Mouse (Mus musculus) small intestine, adult 2 months (tissue): ENCODE measurements around the gene Npsr1. TPM values are rescaled to one million over a fixed set of nuclear protein-coding genes. Genes with fewer than 3 reads are reported as not detected.

Experiments used
- H3K27ac ChIP-seq: fragments of 200-500 bp; 2 replicates; pipeline ENCODE4 v1.5.1; 2012; ENCODE audit warnings: low read depth, low read length, control low read depth, inconsistent platforms; ENCODE audit not compliant: insufficient read depth
- H3K27me3 ChIP-seq: fragments of 200-500 bp; 2 replicates; pipeline ENCODE4 v1.6.1; 2012; ENCODE audit warnings: mild to moderate bottlenecking, moderate library complexity, low read length, inconsistent platforms; ENCODE audit not compliant: control insufficient read depth, insufficient read depth
- H3K36me3 ChIP-seq: fragments of 200-500 bp; 2 replicates; pipeline ENCODE4 v1.6.1; 2012; ENCODE audit warnings: mild to moderate bottlenecking, low read length, control low read depth, inconsistent platforms; ENCODE audit not compliant: control insufficient read depth, insufficient read depth
- H3K4me1 ChIP-seq: fragments of 200-500 bp; 2 replicates; pipeline ENCODE4 v1.6.1; 2012; ENCODE audit warnings: low read length, inconsistent platforms, mixed read lengths; ENCODE audit not compliant: control insufficient read depth, insufficient read depth, insufficient read length
- H3K4me3 ChIP-seq: fragments of 200-500 bp; 2 replicates; pipeline ENCODE4 v1.5.1; 2012; ENCODE audit warnings: low read depth, mild to moderate bottlenecking, control low read depth, inconsistent platforms, low read length, moderate library complexity
- CTCF ChIP-seq: fragments of 200-500 bp; IDR thresholded peaks from 2 replicates; pipeline ENCODE4 v1.5.1; 2012; ENCODE audit warnings: low read depth, mild to moderate bottlenecking, control low read depth, inconsistent platforms, low read length, moderate library complexity, mixed read lengths; ENCODE audit not compliant: insufficient replicate concordance, insufficient read length; ENCODE audit errors: extremely low read depth
- POLR2A ChIP-seq: fragments of 200-500 bp; IDR thresholded peaks from 2 replicates; pipeline ENCODE4 v1.6.1; 2012; ENCODE audit warnings: low read depth, mild to moderate bottlenecking, control low read depth, inconsistent platforms, low read length, moderate library complexity
- WGBS: fragments of 180-500 bp; shearing (Covaris S2); methylation state at CpG from one replicate; pipeline ENCODE4 v1.1.7; 2018; 5-methylcytosine and 5-hydroxymethylcytosine counted together
- polyA plus RNA-seq: library from polyadenylated mRNA; depleted of rRNA; stranded (reverse); fragments of >200 nt; gene quantifications from 2 replicates; pipeline ENCODE4 v1.2.3, GENCODE M21; 2012

The Npsr1 gene
- polyA plus RNA-seq, 1 experiment: not detected

GRCm38 (mm10) chr9:24119423-24119822 is 21.6 kb downstream of the Npsr1 start:
- 45% methylated on average over 4 of the region's 4 CpGs for WGBS
- Histone ChIP-seq H3K4me3 (no peak overlapping the region), H3K27me3 (no peaks in the 10 kb centered on the region), H3K4me1 (no peaks in the 10 kb centered on the region), H3K27ac (no peak overlapping the region), H3K36me3 (no peaks in the 10 kb centered on the region)
- no peak for TF ChIP-seq POLR2A
- TF ChIP-seq CTCF: no peak

DNA sequence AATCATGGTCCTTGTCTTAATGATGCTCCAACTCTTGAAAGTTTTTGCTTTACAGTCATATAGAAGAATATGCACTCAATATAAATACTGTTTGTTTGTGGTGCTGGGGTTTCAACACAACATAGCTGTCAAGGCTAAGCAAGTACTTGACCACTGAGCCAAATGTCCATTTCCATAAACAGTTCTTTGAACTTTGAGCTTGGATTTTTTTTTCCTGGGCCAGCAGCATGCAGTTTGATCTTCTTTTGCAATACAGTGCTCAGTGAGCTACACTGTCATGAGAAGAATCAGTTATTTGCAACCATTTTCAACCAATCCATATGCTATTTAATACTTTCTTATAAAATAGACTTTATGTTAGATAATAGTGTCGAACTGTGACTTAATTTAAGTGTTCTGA is 35.3 kb downstream of the Npsr1 start:
- Histone ChIP-seq H3K4me3 (no peak overlapping the region), H3K27me3 (no peaks in the 10 kb centered on the region), H3K27ac (no peak overlapping the region), H3K36me3 (no peaks in the 10 kb centered on the region), H3K4me1 (no peaks in the 10 kb centered on the region)
- WGBS: 80% methylated on average over 1 of the region's 1 CpGs
- no peak for TF ChIP-seq CTCF
- no peak for TF ChIP-seq POLR2A

DNA sequence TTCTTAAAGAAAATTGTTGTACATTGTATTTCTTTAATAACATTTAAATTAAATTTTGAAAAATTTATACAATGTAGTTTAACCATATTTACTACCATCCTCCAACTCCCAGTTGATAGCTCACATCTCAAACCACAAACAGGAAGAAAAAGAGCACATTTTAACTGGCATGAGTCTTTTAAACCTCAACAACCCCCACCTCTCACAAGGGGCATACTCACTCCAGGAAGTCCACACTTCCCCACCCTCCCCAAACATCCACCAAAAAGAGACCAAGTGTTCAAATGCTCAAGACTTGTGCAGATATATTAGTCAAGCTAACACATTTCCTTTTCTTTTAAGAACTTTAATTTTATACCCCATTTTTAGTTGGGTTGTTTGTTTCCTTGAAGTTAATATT is 38.6 kb downstream of the Npsr1 start:
- TF ChIP-seq POLR2A (no peak), CTCF (no peak)

DNA sequence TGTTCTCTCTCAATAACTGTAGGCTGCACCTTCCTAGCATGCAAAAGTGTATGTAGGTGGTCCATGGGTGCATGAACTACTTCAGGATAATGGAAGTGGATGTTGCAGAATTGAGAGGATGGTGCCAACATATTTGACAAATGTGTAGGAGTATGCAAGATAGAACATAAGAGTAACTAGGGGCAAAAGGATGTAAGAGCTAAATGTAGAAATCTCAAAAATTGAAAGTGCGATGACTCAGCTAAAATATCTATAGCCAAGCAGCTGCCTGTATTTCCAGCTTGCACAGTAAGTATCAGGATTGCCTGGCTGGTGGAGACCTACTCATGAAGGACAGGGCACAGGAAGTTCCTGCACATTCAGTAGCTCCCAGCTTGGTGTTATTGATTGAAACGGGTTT is 46.5 kb downstream of the Npsr1 start:
- TF ChIP-seq POLR2A (no peak), CTCF (no peak)
- WGBS: 77% methylated on average over 2 of the region's 2 CpGs
- no peak overlapping the region for H3K4me3 ChIP-seq
- no peaks in the 10 kb centered on the region for H3K27me3 ChIP-seq
- H3K36me3 ChIP-seq: no peaks in the 10 kb centered on the region
- H3K4me1 ChIP-seq: no peaks in the 10 kb centered on the region
- H3K27ac ChIP-seq: no peak overlapping the region

More for the DNA sequence above, 38.6 kb downstream of the Npsr1 start:
- no peaks in the 10 kb centered on the region for H3K36me3 ChIP-seq
- no peaks in the 10 kb centered on the region for H3K4me1 ChIP-seq
- H3K27me3 ChIP-seq: no peaks in the 10 kb centered on the region
- no peak overlapping the region for H3K27ac ChIP-seq
- no peak overlapping the region for H3K4me3 ChIP-seq

DNA sequence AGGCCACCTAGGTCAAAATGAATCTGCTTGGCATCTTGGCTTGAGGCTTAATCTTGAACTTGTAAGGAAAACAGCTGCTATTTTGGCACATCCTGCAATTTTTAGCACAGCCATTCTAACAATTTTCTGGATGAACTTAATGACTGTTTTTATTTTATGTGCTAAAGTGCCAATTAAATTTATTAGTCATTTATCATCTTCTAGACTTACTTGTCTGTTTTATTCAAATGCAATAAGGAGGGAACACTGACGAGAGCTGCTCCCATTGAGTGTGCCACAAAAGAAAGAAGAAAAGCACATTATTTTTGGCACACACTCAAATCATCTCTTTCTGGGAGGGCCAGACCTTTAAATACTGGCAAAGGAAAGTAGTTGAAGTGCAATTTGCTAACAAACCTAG is 59.4 kb downstream of the Npsr1 start:
- Histone ChIP-seq H3K4me1 (no peaks in the 10 kb centered on the region), H3K27ac (no peak overlapping the region), H3K27me3 (no peaks in the 10 kb centered on the region), H3K4me3 (no peak overlapping the region), H3K36me3 (no peaks in the 10 kb centered on the region)
- TF ChIP-seq POLR2A: no peak
- 63% methylated on average over 1 of the region's 1 CpGs for WGBS

DNA sequence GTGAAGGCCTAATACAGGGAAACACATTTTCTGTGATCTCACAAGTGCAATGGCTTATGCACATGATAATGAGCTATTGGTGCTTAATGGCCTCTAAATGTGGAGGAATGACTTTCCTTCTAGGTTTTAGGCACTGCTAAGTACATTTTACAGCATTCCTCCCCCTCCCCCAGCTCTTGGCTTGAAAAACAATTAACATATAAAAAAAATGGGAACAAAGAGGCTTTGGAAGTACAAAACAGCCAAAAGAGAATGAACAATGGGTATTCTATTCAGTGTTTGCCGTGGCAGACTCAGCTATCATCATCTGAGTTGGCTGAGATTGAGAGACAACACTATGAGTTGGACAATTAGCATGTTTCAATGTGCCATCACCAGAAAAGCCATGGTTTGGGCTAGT is 62.6 kb downstream of the Npsr1 start:
- no peaks in the 10 kb centered on the region for H3K27me3 ChIP-seq
- H3K27ac ChIP-seq: no peak overlapping the region
- no peaks in the 10 kb centered on the region for H3K36me3 ChIP-seq
- WGBS: 51% methylated on average over 1 of the region's 1 CpGs
- no peak overlapping the region for H3K4me3 ChIP-seq
- no peaks in the 10 kb centered on the region for H3K4me1 ChIP-seq
- TF ChIP-seq POLR2A (no peak), CTCF (no peak)

DNA sequence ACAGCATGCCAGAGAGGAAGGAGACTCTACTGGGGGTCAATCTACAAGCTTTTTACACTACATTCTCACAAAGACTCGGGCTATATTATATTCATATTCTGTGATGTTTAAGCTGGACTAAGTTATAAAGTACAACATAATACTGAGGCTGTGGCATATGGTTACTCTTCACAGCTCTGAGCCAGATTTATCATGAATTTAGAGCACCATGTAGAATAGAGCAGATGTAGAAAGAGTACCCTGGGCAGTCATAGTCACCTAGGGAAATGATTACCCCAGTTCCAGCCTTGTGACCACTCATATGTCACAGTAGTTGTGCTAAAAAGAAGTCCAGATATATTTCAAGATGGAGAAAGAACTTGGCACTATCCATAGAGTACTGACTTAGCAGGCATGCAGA is 70.7 kb downstream of the Npsr1 start:
- H3K36me3 ChIP-seq: no peaks in the 10 kb centered on the region
- no peak overlapping the region for H3K4me3 ChIP-seq
- no peak for TF ChIP-seq POLR2A
- no peaks in the 10 kb centered on the region for H3K4me1 ChIP-seq
- WGBS: 55% methylated on average over 1 of the region's 1 CpGs
- H3K27me3 ChIP-seq: no peaks in the 10 kb centered on the region
- no peak overlapping the region for H3K27ac ChIP-seq

- WGBS: 74% methylated on average over 1 of the region's 1 CpGs
- TF ChIP-seq CTCF: no peak
- no peak for TF ChIP-seq POLR2A
- H3K4me1 ChIP-seq: no peaks in the 10 kb centered on the region
- no peak overlapping the region for H3K27ac ChIP-seq
- H3K4me3 ChIP-seq: no peak overlapping the region
- H3K36me3 ChIP-seq: no peaks in the 10 kb centered on the region
- no peaks in the 10 kb centered on the region for H3K27me3 ChIP-seq
Measured at GRCm38 (mm10) chr9:24170728-24171127, 72.9 kb downstream of the Npsr1 start.

DNA sequence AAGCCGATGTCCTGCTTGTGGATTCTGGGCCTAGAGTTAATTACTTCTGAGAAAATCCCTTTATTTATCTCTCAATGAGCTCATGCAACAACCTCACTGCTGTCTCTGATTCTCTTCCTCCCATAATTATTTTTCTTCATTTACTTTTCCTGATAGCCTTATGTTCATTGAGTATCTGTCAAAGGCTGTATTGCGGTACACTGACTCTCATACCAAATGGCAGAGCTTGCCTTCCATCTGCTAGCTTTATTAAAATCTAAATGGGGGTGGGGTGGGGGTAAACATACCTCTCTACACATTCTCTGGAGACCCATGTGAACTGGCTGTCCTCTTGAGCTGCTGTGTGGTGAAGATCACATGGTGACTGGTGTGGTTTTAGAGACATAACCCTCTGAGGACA is 80.9 kb downstream of the Npsr1 start:
- no peak overlapping the region for H3K4me3 ChIP-seq
- no peaks in the 10 kb centered on the region for H3K27me3 ChIP-seq
- H3K36me3 ChIP-seq: no peaks in the 10 kb centered on the region
- TF ChIP-seq POLR2A (no peak), CTCF (no peak)
- 87% methylated on average over 2 of the region's 2 CpGs for WGBS
- H3K4me1 ChIP-seq: no peaks in the 10 kb centered on the region
- no peak overlapping the region for H3K27ac ChIP-seq
